Mouse (Mus musculus) erythroblast, embryonic 14.5 days (primary cell): ENCODE results near the gene Rap1gap2.

Experiments
- GATA1 ChIP-seq: IDR thresholded peaks from 2 replicates; pipeline ENCODE4 v1.6.1; 2012; ENCODE audit warnings: low read length, inconsistent platforms, mixed read lengths
- TAL1 ChIP-seq: IDR thresholded peaks from 3 replicates; pipeline ENCODE4 v1.6.1; 2012; ENCODE audit warnings: low read length, inconsistent platforms, mixed read lengths

- TF ChIP-seq GATA1, result no peak
- no peak for TF ChIP-seq TAL1
Observed at GRCm38 (mm10) chr11:74582464-74582863, 28.3 kb downstream of the Rap1gap2 start.
